Mouse (Mus musculus) yolk sac, embryonic 10.5 days (tissue): ENCODE results near the gene Ehbp1.

ENCODE experiments used
- DNase-seq: peaks from one replicate; pipeline ENCODE4 v3.0.0-alpha.2; 2017; ENCODE audit warnings: low spot score

Gene Ehbp1

DNA sequence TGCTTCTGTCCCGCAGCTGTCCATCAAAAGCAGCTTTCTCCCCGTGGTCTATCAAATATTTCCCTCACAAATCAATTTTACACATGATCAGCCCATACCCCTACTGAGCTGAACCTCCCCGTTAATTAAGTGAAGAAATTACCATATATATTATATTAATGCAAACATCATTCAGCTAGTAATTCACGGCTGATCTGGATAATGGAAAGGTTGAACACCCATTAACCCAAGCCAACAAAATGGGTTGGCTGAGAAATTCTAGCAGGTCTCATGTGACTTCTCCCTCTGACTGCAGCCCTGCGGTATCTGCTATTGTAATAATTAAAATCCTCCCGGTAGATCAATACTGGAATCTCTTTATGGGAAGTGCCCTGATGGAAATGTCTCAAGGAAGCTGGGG is 286.2 kb downstream of the Ehbp1 start:
- DNase-seq: no peak

DNA sequence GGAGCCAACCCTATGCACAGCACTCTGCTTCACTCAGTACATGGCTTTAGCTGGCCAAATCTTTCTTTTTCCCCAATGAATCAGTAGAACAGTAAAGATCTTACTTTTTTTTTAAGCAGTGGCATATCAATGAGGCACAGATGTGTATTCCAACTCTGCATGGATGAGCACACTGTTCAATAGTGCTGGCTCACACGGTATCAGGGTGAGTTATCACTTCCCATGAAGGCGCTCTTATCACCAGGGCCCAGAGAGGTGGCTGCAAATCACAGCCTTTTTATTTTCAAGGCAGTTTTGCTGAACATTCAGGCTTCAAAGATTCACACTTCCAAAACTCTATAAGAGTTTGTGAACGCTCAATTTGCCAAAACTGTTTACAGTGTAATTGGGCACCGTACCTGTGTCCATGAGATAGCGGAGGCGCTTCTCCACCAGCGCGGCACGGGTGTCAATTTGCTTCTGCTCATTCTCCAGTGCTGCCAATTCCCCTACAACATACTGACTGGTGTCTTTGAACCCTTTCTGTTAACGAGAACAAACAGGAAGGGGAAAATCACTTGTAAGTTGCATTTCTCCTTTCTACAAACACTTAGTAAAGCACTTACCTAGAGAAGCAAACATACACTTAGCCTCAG is 288.9 kb downstream of the Ehbp1 start:
- DNase-seq: no peak

DNA sequence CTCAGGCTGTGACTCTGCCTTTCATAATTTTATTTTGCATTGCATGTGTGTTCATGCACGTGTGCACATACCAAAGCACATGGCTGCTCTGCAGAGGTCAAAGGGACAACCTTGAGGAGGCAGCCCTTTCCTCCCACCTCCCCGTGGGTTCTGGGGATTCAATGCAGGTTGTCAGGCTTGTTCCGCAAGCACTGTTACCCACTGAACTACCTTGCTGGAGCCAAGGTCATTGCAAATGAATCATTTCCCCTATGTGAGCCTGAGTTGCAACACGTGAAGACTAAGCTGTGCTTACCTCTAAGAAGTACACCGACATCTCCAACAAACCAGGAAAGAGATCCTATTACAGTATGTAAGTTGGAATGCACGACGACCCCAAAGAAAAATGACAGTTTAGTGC is 291.2 kb downstream of the Ehbp1 start:
- DNase-seq: no peak

DNA sequence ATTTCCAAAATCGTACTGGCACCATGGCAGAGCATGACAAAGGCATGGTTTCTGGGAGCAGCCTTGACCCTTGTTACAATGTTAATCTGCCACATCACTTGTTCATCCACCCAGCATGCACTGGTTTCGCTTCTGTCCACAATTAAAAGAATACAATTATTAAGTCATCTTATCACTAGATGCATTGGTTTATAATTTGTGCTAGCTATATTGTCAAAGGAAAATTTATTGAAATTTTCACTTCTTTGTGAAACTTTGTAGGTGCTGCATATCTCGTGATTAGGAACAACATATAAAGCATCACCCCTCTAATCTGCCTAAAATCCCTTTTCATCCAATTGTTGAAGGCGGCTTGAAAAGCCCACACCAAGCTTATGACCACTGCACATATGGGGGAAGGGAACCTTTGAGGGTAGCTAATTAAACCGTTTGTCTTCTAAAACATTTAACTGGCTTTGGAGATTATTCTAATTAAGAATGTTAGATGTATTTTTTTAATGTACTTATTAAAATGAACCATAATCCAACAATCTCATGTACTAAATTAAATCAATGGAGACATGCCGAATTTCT is 302.2 kb downstream of the Ehbp1 start:
- no peak for DNase-seq

DNA sequence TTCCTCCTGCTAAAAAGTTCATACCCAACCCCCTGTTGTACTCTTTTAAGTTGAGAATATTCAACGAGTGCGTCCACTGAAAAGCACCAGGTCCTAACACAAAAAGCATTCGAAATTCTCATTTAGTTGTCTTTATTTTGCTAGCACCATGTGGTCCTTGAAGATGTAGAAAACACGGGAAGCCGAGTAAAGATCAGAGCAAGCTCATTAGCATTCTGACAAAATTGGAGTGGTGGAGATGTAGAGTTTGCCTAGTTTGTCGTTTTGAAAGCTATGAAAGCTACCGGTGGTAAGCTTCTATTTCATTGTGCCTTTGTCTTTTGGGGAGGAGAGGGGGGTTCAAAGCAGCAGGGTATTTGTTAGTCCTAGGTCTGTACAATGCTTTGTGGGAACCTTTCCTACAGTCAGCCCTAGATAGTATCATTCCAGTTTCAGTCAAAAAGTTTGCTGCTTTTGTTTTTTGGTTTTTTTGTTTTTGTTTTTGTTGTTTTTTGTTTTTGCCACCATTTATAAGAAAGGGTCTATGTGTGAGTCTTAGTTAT is 307.5 kb downstream of the Ehbp1 start:
- no peak for DNase-seq

DNA sequence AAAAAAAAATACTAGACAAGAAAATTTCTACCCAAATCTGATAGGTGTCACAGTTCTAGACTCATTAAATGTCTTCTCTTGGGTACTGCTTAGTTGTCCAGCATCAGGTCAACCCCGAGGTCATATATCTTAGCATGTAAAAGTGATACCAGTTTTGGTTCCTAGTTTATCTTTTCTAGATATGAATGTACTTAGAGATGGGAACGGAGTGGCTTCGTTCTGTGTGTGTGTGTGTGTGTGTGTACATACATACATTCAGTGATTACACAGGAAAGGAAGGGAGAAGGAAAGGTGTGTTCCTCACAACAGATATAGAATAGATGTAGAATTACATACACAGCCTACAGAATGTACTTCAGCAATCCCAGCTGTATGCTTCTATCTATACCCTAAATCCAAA is 308.5 kb downstream of the Ehbp1 start:
- DNase-seq: no peak

DNA sequence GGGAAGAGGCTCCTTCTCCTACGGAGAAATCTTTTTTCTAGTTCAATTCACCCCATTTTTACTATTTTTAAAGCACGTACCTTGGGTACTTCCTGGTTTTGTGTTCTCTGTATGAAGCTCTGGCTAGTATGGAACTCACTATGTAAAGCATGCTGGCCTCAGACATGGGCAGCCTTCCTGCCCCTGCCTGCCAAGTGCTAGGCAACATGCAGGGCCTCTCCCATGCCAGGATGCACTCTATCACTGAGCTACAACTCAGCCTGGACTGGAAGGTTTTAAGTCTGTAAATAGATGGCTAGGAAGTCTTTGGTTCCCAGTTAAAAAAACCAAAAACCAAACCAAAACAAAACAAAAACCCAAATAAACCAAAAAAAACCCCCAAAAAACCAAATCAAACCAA is 321.5 kb downstream of the Ehbp1 start:
- DNase-seq: no peak

DNA sequence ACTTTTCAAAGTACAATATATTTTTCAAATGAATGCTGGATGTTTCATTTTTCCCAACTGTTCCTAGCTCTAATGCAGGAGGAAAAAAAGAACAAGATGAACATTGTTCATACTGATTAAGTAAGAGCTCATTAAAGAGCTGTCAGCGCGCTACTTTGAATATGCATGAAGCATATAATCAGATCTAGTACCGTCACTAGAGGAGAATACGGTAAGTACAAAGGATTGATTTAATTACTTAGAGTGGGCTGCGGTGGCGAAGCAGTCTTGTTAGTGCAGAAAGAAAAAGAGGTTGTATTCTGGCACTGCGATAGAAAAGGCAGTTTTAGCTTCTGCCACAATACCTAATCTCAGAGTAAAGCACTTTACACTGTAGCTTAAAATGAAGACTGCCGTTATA is 324.6 kb downstream of the Ehbp1 start:
- DNase-seq: no peak

DNA sequence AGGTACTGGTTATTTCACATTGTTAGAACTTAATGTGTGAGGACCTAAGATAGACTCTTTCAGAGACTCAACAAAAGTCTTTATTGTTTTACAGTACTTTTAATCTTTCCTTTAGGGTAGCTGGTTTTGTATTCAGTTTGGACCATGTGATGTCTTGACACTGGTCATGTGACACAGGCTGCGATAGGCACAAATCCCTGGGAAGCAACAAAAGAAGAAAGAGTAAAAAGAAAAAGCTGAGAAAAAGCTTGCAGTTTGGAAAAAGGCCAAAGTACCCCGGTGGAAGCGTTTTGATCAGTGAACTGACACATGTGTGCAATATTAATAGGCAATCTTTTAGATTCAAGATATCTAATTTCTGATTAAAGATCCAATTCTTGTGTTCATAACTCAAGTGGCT is 325.8 kb downstream of the Ehbp1 start:
- no peak for DNase-seq

DNA sequence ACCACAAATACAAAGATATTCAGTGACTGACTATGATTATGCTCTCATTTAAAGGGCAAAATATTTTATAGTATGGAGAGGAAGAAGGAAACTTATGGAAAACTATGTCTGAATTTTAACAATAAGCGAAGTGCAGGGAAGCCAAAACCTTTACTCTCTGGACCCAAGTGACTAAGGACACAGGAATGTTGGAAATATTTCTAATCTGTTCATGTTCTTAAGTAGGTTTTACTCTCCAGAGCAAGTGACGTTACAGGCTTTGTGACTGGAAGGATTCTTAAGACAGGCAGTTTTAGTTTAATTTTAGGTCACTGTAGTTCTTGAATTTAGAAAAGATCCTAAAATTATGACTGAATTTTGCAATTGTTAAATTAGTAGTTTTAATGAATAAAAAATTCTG is 333.3 kb downstream of the Ehbp1 start:
- no peak for DNase-seq

DNA sequence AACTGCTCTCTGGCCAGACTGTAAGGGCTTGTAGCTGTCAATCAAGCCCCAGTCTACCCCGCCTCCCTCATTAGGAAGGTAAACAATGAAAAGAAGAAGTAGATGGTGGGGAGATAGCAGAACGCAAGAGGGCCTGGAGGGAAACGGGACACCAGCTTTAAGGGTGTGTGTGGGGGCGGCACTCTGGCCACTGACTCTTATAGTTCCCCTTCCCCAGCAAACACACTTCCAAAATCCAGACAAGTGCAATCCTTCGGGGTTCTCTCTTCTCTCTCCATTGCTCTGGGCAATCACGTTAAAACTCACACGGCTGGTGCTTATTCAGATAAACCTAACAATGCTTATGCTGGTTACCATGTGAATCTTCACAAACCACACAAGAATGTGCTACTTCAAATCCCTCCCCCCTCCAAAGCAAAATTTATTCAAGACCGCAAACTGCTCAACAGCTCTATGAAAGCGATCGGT is 333.9 kb downstream of the Ehbp1 start:
- DNase-seq: peak; percentile 44

DNA sequence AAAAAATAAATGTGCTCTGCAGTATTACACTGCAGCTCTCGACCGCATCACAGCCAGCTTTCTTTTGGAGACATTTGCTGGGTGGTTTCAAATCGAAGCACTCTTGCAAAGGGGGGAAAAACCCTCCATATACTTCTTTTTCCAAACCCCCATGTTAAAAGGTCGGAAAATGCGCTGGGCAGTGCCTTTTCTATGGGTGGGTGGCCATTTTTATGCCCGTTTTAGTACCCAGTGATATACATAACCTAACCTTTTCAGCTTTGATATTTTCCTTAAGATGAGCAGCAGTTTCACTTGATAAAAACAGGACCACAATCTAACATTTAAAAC is 334.3 kb downstream of the Ehbp1 start:
- no peak for DNase-seq

DNA sequence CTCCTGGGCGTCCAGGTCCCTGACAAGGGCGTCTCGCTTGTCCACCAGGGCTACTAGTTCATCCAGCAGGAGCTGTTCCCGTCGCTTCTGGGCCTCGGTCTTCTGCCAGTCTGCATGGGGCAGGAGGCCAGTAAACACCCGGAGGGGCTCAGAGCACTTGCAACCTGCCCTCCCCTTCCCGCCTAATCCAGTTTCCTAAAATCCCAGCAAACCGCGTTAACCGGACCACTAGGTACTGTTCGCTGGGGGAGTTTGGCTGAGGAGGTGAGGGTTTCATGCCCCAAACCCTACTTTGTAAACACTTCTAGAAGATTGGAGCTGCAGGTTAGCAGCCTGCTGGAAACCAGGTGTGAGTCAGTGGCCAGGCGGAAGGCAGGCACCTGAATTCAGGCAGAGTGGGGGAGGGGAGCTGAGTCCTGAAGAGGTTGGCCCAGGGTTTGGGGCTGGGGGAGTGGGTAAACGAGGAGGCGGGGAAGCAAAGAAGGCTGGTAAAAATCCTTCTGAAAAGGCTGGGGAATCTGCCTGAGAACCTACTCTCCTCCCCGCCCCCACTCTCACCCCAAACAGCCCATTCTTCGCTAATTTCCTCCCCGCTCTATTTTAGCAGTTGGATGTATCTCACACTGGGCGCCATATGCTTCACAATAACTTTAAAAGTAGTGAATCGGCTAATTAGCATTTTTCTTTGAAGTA is 334.9 kb downstream of the Ehbp1 start:
- DNase-seq: peak; percentile 67

DNA sequence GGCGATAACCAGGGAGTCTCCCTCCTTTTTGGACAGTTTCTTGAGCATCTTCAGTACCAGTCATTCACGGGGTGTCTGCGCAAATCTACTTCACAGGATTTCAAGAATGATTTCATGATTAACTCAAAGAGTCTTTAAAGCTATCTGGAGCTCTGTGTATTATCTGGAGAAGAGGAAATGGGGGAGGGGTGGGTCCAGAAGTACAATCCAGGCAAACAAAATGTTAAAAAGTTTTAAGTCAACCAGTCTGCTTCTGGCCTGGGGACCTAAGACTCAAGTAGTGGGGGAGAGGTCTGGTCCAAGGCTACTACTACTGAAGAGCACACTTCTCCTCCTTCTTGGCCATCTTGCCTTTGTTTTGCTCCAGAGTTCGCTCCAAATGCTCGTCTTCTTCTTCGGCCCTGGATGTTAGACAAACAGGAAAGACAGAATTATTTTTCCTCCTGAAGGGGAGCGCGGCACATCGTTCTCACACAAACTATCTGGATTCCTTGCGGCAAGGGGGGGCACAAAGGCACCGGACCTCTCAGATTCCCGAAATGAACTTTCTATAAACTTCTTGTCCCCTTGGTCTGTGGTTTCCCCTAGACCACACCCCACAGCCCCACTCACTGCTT is 335.5 kb downstream of the Ehbp1 start:
- peak; percentile 50 for DNase-seq

DNA sequence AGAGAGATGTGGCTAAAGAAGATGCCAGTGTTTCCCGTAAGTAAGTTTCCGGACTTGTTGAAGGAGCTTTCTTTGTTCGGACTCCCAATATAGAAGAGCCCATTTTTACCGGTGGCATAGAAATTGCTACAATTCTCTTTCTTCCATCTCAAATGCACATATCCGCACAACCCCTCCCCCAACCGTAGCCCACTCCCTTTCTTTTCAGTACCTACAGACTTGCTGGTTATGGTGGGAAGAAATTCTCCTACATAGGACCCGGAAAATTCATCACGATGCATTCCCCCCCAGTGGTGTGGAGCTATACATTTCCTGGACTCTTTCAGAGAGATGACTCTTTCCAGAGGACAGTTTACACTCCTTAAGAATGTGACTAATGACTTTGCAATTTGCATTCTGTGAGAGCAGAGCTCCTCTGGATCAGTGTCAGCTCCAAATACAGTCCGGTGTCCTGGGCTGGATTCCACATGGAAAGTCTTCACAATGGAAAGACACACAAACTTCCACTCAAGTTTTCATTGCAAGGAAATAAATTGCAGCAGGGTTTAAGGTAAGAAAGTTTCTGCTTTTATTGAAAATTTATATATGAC is 336.7 kb downstream of the Ehbp1 start:
- no peak for DNase-seq

DNA sequence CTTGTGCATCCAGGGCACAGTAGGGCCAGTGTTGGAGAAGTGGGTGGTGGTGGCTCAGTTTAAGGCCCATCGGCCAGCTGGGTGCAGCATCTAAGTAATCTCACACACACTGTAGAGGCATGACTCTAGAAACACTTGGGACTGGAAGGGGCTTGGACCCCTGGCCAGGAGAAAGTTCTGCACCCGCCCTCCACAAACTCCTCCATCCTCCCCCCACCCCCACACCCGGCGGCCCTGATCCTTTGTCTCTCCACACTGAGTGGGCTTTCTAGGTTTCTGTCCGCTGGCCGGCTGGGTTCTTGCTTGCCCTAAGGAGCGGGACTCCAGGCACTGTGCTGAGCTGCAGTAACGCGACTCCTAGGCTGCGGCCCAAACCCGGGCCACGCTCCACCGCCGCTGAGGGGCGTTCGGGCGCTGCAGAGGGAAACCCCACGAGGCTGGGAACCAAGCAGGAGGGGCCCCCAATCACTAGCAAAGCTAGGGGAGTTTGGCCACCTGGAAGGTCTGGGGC is 337.7 kb downstream of the Ehbp1 start:
- peak; percentile 11 for DNase-seq

DNA sequence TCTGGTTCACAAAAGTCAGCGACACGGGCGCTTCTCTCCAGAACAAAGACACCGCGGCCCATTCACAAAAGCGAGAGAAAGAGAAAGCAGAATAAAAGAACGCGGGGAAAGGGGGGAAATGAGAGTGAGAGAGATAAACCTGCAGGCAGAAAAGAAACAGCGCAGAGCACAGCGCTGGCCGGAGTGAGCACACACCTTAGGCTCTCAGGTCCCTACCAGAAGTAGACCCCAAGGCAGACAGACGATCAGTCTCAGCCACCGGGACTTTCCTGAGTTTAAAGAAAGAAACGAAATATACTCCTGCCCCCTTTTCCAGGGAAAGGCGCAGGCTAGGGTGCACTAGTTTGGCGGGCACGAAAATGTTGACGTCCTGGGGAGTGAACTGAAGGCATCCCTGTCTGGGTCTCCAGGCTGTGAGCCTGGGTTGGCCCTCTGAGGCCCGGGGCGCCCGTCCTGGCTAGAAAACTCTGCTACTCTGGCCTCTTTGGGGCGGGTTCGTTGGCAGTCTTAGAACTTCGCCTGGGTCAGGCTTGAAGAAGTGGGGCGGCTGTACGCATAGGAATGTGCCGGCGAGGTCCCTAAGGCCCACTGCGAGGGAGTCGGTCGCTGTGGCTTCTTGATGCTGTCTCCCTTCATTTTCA is 338.6 kb downstream of the Ehbp1 start:
- peak; percentile 27 for DNase-seq

DNA sequence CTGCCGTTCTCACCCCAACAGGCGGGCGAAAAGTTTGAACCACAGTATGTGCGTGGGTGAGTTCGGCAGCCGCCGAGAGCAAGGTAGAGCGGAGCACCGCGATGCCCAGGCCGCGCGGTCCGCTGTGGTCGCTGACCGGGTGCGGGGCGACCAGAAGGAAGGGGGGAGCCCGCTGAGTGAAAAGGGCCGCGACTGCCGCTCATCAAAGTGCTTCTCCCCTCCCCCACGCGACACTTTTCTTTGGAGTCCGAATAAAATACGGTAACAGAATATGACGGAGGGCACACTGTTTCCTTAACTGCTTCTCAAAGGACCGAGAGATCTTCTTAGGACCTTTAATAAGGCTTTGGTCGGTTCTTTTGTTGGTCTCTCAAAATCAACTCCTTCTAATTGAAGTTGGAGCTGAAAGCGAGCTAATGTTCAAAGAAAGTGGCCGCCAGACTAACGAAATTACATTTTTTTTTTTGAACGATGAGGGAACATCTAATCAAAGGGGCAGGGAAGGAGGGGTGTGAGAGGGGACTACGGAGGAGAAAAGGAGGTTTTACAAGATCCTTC is 339.2 kb downstream of the Ehbp1 start, which contains the start of gene Otx1:
Gene Otx1, minus strand, starts transcription at position 115 of the 558 bp plus-strand sequence.
- peak; percentile 30 for DNase-seq

DNA sequence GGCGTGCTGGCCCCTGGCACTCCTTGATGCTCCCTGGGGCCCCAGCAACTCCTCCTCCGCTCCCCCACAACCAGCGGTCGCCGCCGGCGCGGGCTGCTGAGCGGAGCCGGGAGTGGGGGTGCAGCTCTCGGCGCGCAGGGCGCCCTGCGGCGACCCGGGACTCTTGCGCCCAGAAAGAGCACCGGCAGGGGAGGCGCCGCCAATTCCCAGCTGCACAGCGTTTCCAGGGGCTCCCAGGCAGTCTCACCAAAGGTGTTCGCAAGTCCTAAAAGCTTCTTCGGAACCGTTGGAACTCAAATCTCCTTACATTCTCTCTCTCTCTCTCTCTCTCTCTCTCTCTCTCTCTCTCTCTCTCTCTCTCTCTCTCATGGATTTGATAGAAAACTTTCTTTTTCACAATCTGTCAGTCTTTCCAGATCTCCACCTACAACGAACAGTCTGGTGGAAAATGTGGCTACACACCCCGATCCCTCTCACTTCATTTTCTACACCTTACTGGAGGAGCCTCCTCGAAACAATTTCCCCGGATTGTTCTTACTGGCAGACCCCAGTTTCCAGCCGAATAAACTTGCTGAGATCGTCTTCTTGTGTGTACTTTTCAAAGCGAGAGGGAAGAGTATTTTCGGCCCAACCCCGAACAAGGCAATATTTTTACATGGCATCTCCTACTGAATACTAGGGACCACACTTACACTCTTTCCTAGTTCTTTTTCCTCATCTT is 339.9 kb downstream of the Ehbp1 start:
- peak; percentile 29 for DNase-seq

DNA sequence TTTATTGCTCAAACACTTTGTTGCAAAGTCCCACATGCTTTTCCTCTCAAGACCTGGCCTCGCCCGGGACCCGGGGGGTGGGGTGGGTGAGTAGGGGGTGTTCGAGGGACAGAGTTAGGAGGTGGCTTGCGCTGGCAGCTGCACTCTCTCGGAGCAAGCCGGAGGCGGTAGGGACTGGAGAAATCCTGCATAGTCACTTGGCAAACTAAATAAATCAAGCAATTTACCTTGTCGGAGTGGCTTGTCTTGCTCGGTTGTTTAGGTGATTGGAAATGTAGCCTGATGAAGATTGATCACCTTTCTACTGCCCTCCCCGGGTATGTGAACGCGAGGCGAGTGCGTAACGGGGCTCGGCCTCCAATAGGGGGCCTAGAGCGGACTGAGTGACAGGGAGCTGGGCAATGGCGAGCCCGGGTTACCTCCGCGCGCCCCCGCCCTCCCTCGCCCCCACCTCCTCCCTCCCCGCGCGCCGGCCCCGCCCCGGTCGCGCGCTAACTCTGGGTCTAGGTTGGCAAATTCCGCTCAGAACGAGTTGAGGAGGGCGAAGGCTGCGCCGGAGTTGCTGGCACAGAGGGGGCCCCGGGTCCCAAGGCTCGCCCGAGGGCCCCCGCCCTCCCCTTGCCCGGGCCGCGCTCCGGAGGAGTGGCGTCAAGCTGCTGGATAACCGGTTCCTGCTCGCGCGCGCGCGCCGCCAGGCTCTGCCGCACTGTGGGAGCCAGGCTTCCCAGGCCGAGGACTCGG is 340.6 kb downstream of the Ehbp1 start:
- peak; percentile 88 for DNase-seq
